Mouse (Mus musculus): ENCODE results near the gene Rftn1.

The Rftn1 gene

DNA sequence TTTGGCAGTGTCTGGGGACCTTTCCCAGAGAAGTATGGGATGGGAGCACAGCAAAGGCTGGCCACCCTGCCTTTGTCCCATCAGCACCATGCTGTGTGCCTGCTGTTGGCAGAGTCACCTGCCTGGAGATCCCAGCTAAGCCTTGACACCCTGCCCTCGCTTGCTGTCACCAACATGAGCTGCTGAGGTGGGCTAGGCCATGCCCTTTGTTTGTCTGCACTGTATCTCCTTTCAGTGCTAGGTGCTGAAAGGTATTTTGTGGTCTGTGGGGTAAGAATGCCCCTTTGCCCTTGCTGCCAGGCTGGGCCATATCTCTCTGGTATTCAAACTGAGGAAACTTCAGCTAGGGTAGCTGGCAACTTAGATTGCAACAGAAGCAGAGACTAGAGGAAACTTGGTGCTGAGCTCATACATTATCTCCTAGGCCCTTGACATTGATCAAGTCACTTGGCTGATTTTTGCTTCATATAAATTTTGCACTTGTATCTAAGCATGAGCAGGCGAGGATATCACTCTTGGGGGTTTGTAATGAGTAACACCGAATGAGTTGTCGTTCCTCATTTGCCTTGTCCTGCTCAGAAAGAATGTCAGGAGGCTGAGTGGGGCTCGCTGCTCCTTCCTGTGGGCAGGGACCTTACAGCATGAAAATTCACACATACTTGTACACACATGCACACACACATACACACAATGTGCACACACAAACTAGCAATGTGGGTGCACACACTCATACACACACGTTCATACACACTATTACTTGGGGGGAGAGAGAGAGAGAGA is 207.7 kb downstream of the Rftn1 start:
- no peak for DNase-seq (ENCODE audit: low spot score in 2 of 2)

DNA sequence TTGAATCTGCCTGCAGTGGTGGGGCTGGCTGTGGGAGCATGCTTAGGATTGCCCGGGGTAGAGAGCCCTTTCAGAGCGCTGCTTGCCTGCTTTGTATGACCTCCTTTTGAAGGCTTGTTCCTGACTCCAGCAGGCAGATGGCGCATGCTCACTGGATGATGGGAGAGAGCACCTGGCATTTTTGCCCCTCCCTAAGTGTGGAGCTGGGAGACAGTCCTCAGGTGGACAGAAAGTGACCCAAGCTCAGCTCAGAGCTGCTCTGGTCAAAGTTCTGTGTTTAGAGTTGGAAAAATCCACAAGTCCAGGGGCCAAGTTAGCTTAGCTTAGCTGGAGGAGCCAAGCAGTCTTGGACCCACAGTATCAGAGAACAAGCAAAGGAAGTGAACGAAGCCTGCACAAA is 208.9 kb downstream of the Rftn1 start:
- no peak for DNase-seq (ENCODE audit: low spot score in 2 of 2)

DNA sequence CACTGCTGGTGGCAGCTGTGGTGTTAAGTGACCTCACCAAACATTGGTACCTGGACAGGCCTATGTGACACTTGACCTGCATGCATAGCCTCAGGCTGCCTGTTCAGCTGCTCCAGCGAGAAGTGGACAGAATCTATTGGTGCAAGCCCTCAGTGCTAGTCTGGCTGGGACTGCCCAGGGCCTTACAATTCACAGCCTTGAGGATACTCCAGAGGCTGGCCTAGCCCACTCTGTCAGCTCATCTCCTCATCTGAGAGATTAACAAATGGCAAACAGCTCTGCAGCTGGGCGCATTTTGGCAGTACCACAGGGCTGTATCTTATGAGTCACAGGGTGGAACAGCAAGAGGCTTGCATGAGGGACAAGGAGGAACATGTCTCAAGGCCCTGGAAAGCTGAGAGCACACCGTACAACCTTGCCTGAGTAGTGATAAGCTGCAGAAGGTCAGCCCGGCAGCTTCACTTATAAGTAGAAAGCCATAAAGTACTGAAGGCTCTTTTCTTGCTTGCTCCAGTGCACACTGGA is 210.7 kb downstream of the Rftn1 start:
- DNase-seq (ENCODE audit: low spot score in 2 of 2): no peak

DNA sequence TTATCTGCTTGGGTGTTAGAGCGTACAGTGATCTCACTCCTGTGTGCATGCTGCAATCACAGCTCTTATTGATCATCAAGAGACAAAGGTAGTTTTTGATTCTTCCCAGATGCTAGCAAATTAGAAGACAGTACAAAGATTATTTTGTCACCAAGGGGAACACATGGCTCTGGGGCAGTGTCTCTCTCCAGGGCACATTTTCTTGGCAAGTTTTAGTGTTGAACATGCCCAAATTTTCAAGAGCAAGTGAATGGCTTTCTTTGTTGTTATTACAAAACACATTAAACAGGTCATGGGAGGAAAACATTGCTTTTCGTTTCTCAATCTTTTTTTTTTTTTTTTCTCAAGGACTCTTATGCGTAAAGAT is 213.1 kb downstream of the Rftn1 start:
- no peak for DNase-seq (ENCODE audit: low spot score in 2 of 2)

DNA sequence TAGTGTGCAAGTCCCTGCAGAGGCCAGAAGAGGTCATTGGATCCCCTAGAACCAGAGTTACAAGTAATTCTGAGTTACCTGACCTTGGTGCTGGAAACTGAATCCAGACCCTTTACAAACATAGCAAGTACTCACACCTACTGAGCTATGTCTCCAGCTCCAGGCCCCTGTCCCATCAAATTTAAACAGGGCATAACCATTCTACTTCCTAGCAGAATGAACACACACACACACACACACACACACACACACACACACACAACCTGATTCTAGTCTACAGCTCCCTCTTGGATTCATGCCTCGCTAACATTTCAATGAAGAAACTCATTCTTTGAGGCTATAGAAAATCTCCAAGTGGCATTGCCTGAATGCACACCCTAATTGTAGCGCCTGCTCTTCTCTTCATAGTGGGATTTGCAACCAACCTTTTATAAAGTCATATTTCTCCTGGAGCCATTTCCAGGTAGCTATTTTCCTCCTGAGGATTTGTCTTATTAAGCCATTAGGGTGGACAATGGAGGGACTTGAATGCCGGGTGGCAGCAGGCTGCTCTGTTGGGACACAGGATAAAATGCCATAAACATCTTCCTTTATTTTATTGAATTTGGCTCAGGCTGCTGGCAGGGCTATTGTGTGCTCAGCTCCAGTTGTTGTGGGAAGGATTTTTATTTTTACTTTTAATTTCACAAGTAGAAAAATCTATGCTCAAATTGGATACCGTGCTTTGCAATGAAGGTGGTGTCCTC is 213.6 kb downstream of the Rftn1 start:
- DNase-seq (ENCODE audit: low spot score in 2 of 2): no peak

- no peak for DNase-seq (ENCODE audit: low spot score in 2 of 2)
Observed at GRCm38 (mm10) chr17:49975481-49975880, 215.0 kb downstream of the Rftn1 start.

DNA sequence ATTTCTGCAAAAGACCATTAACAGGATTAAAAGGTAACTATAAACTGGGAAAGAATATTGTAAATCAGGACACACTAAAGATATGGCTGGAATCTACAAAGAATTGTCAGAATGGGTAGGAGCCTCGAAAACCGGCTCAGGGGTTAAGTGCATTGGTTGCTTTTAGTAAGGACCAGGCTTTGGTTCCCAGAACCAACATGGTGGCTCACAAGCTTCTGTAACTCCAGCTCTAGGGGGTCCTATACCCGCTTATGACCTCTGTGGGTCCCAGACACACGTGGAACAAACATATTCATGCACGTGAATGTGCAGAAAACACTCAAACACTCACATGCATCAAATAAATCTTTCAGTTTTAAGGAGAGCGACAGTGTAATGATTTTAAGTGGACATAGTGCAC is 215.5 kb downstream of the Rftn1 start:
- no peak for DNase-seq (ENCODE audit: low spot score in 2 of 2)

- no peak for DNase-seq (ENCODE audit: low spot score in 2 of 2)
Observed at GRCm38 (mm10) chr17:49972164-49972563, 218.3 kb downstream of the Rftn1 start.

GRCm38 (mm10) chr17:49971057-49971456 is 219.4 kb downstream of the Rftn1 start:
- DNase-seq (ENCODE audit: low spot score in 2 of 2): no peak

GRCm38 (mm10) chr17:49968467-49969207 is 221.8 kb downstream of the Rftn1 start:
- DNase-seq (ENCODE audit: low spot score in 2 of 2): peak; percentile 61 to 73

DNA sequence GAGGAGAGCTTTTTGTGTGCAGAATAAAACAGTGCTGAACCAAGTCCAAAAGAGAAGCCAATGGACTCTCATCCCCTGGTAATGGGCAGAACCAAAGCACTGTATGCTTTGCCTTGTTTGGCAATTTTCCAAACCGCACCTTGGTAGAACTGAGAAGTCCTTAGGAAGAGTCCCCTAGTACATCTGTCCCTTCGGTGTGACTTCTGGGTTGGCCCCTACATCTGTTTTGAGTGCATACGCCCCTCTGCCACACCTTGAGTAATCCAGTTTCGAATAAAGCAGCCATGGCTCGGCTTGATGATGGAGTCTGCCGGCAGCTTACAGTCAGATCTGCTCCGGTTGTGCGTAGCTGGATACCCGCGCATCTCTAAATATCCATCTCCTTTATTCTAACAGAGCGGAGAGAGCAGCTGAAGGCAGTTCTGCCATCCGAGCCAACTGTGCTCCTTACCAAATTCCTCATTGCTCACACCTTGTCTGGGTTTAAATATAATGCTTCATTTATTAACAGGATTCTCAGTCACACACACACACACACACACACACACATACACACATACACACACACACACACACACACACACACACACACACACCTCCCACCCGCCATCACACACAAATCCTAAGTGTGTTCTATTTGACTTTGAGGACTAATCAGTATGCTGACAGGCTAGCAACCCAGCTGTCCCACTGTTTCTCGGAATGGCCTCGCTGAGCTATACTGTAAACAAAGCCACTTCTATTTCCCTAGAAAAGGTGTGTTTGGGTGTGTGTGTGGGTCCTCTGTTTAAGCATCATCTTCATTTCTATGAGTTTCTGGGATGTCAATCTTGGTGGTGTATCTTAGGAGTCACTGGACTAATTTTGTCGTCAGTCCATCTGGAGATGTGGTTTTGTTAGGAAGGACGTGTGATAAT is 224.4 kb downstream of the Rftn1 start:
- no peak for DNase-seq (ENCODE audit: low spot score in 2 of 2)

DNA sequence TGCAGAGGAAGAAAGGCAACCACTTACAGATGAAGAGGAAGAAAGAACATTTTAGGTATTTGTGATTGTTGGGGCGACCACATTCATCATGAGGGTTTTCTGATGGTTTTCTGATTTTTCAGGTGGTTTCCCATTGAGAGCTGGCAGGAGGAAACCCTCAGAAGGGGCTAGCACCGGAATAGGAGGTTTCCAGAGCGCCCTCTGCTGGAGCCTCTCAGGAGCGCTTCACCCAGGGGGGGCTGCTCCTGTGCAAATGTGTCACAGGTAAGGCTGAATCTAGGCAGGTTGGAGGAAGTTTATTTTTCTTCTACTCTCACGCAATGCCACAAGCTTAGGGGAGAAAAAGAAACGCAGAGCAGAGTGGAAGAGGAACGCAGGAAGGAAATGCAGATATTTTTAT is 225.4 kb downstream of the Rftn1 start:
- DNase-seq (ENCODE audit: low spot score in 2 of 2): no peak

DNA sequence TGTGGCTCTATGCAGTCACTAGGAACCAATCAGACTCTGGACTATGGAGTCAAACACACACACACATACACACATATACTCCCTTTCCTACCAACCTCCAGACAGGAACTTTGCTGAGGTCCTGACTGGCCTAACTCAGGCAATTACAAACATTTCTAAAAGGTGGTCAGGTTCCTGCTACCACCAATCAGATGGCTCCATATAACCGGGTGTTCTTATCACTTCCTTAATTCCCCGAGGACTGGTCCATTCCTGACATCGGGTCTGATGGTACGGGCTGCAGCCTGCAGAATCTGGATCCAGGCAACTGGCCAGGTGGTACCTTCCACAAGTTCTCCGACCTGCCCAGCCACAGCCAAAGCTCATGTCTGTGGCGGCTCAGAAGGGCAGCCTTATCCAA is 226.0 kb downstream of the Rftn1 start:
- no peak for DNase-seq (ENCODE audit: low spot score in 2 of 2)

- no peak for DNase-seq (ENCODE audit: low spot score in 2 of 2)
Observed at GRCm38 (mm10) chr17:49959021-49959420, 231.5 kb downstream of the Rftn1 start.

DNA sequence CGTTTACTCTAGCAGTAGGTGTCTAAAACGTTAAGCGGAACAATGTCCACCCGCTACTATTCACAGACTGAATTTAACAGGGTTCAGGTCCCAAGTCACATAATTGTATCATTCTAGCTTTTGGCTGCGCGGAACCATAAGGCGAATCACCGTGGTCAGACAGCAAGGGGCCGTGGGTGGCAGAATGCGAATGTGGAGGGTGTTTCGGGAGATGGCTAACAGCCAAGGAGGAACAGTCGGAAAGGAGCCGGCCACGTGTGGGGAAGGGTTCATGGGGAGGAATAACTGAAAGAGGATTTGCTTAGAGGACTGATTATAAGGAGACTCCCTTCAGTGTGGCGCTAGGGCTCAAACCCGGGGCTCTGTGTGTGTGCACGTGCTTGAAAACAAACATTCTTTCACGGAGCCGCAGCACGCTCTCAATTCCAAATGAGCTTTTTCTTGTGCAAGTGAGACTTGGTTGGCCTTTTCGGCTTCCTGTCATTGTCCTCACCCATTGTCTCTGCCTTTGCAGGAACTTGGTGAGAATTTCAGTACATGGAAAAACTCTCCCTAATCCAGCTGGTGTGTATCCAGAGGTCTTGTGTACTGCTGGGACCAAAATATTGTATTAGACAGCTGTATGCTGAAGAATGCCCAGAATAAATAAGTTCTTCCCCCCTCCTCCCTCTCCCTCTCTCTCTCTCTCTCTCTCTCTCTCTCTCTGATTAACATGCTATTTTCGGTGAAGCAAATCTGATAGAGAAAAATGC is 238.4 kb downstream of the Rftn1 start:
- DNase-seq (ENCODE audit: low spot score in 2 of 2): no peak

- peak; percentile 57 to 74 for DNase-seq (ENCODE audit: low spot score in 2 of 2)
Observed at GRCm38 (mm10) chr17:49951491-49951855, 239.0 kb downstream of the Rftn1 start.

- peak in 1 of 2 experiments; percentile 11 for DNase-seq (ENCODE audit: low spot score in 2 of 2)
Observed at GRCm38 (mm10) chr17:49942674-49943073, 247.8 kb downstream of the Rftn1 start.

All from spleen, postnatal 36 days (tissue).